Mouse (Mus musculus) forebrain, embryonic 13.5 days (tissue): ENCODE measurements at regions not wholly inside any gene's neighbourhood (a gene's known extent, or its start where the extent isn't known, plus 50 kb on each side); places are given as distances from the start of the nearest gene placed in this dataset.

Source experiments
- ATAC-seq: fragments of 200-750 bp; cut with Nextera tagmentation; 2 replicates; pipeline ENCODE4 v1.8.0; 2017
- H3K27ac ChIP-seq: fragments of 300-500 bp; sonication (generic); 2 replicates; pipeline ENCODE4 v1.5.1; 2015; ENCODE audit warnings: inconsistent platforms, mild to moderate bottlenecking, moderate library complexity
- H3K27me3 ChIP-seq: fragments of 300-500 bp; sonication (generic); 2 replicates; pipeline ENCODE4 v1.6.1; 2015; ENCODE audit warnings: mild to moderate bottlenecking, inconsistent platforms
- H3K36me3 ChIP-seq: fragments of 300-500 bp; sonication (generic); 2 replicates; pipeline ENCODE4 v1.6.1; 2015; ENCODE audit warnings: mild to moderate bottlenecking, inconsistent platforms; ENCODE audit not compliant: poor library complexity, severe bottlenecking
- H3K4me1 ChIP-seq: fragments of 300-500 bp; sonication (generic); 2 replicates; pipeline ENCODE4 v1.6.1; 2015; ENCODE audit warnings: inconsistent platforms
- H3K4me2 ChIP-seq: fragments of 300-500 bp; sonication (generic); 2 replicates; pipeline ENCODE4 v1.6.1; 2015; ENCODE audit warnings: inconsistent platforms, mild to moderate bottlenecking, moderate library complexity
- H3K4me3 ChIP-seq: fragments of 300-500 bp; sonication (generic); 2 replicates; pipeline ENCODE4 v1.5.1; 2015; ENCODE audit warnings: mild to moderate bottlenecking, inconsistent platforms
- H3K9ac ChIP-seq: fragments of 300-500 bp; sonication (generic); 2 replicates; pipeline ENCODE4 v1.6.1; 2015; ENCODE audit warnings: mild to moderate bottlenecking, inconsistent platforms
- H3K9me3 ChIP-seq: fragments of 300-500 bp; sonication (generic); replicated peaks from 2 replicates; pipeline ENCODE4 v1.6.1; 2016; ENCODE audit warnings: inconsistent platforms
- WGBS: fragments of 180-500 bp; shearing (Covaris S2); methylation state at CpG from one replicate; pipeline ENCODE4 v1.1.7; 2015; 5-methylcytosine and 5-hydroxymethylcytosine counted together

DNA sequence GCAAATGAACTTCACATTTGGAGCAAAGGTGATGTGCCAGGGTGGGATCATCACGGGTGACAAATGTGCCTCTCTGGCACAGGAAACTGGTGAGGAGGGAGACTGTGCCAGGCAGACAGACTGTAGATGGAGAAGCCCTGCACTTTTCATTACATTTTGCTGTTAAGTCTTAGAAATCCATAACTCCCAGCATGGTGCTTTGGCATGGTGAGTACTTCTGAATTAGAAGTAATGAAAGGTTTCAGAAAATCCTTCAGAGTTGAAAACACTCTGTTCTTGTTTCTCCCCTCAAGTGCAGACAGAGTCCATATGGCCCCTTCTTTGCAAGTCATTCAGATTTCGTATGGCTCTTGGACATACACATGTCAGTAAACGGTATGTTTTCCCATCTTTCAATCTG lies 528.2 kb downstream of the Kctd8 start:
- 57% methylated on average over 3 of the region's 3 CpGs for WGBS

DNA sequence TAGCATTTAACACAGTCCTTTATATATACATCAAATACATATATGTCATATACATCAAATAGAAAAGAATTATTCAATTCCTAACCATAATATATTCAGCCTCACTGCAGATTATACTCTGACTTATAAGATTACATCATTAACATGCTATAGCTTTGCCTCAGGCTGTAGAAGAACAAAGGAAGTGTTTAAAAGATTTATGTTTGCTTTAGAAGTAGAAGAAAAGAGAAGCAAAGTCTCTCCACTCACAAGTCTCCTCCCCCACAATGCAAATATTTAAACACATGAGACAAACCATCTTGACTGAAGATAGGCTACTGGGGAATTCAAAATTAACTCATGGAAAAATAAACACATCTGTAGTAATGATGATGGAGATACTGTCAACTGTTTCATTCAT lies 531.5 kb downstream of the Kctd8 start:
- no peak overlapping the region for H3K27ac ChIP-seq
- H3K4me2 ChIP-seq = no peak overlapping the region
- no peak overlapping the region for H3K9ac ChIP-seq
- no peaks in the 10 kb centered on the region for H3K36me3 ChIP-seq
- H3K9me3 ChIP-seq = no peaks in the 10 kb centered on the region
- ATAC-seq = no peak
- H3K4me3 ChIP-seq = no peak overlapping the region
- H3K4me1 ChIP-seq = no peaks in the 10 kb centered on the region
- H3K27me3 ChIP-seq = no peaks in the 10 kb centered on the region

More for the DNA sequence above, 528.2 kb downstream of the Kctd8 start:
- Histone ChIP-seq H3K4me2 (no peak overlapping the region), H3K4me1 (no peaks in the 10 kb centered on the region), H3K36me3 (no peaks in the 10 kb centered on the region), H3K4me3 (no peak overlapping the region), H3K27ac (no peak overlapping the region), H3K9me3 (no peaks in the 10 kb centered on the region), H3K9ac (no peak overlapping the region), H3K27me3 (no peaks in the 10 kb centered on the region)
- ATAC-seq = peak; percentile 81; the same call in 1 of the 2 replicates
